Mouse (Mus musculus) adrenal gland, postnatal 4 days (tissue): ENCODE results near the gene Actc1. TPM values are rescaled to one million over a fixed set of nuclear protein-coding genes. Genes with fewer than 3 reads are reported as not detected.
A peak's percentile ranks its signal among the peaks of the same experiment; 100 is the strongest.

Experiments
- DNase-seq, 2 experiments: peaks; one replicate each; pipeline ENCODE4 v3.0.0; 2021 to 2022; ENCODE audit warnings: low spot score in 2 of 2, mixed read lengths in 2 of 2
- long read RNA-seq, 2 experiments: library from polyadenylated mRNA; stranded (forward); transcript quantifications; one replicate each; pipeline ENCODE4 v2.0.0; 2021
- total RNA-seq, 2 experiments: library from RNA; stranded (reverse); gene quantifications; 2 replicates each; pipeline ENCODE4 v1.2.3; 2021

The Actc1 gene
- 10 to 100 TPM in 1 of 2 experiments, 1 to 10 TPM in 1; 7.6 to 23.1 TPM for total RNA-seq
- long read RNA-seq, experiment 1, transcript Actc1-201 (7 exons, 1,473 nt): major isoform, 5 of 9 reads
- long read RNA-seq, experiment 1, partial matches to known transcripts: 4 of 9 reads
- long read RNA-seq, experiment 1, other reads (novel, unspliced or antisense): 0 of 9 reads
- long read RNA-seq, experiment 2, partial matches to known transcripts: 0 of 2 reads
- long read RNA-seq, experiment 2, other reads (novel, unspliced or antisense): 0 of 2 reads

GRCm38 (mm10) chr2:114052696-114053598, at the start of gene Actc1:
TSS of gene Actc1 (minus strand) at chr2:114053548.
- no peak for DNase-seq

DNA sequence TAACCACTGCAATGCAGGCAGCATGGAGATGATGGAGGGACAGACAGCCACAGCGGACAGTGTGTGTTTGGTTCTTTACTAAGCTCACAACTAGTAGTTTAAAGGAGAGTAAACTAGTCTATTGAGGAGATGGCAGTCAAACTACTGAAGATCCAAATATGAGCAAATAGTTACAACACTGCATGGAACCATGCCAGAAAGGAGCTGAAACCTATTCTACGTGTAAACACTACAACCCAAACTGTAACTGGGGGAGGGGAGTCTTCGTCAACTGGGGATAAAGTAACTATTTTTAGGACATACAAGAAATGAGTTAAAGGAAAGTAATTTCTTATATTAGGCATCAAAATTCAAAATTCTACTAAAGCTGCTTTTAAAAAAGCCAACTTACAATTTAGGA, 49.1 kb upstream of the Actc1 start:
- DNase-seq: no peak

DNA sequence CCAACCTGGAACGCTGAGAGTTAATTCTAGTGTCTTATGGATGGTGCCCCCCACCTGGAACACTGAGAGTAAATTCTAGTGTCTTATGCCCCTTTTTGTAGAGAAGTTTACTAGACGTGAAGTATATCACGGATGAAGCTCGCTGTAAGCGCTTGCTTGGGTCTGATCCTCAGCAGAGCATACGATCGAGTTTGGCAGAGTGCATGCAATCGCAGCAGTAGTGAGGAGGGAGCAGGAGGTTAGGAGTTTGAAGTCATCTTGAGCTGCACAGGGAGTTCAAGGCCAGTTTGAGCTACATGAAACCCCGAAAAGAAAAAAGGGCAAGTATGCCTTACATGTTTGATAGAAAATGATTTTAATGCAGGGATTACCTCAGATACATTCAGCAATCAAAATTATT, 47.5 kb upstream of the Actc1 start:
- DNase-seq: no peak

DNA sequence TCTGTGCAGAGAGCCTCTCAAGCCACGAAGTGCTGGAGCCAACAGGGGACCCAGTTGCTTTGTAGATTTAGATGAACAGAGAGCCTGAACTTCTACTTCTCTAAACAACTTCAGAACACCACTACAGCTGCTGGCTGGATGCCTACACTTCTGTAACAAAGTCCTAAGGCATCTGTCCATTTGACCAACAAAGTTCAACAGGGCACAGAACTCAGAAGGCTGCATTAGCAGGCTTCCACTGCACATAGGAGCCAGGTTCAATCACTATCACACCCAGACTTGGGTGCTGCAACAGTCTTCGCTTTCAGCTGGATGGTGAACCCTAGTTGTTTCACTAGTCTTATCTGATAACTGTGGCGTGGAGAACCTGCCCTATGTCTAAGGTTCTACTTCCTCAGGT, 46.5 kb upstream of the Actc1 start:
- no peak for DNase-seq

- DNase-seq: no peak
Measured at GRCm38 (mm10) chr2:114099109-114099508, 45.8 kb upstream of the Actc1 start.

DNA sequence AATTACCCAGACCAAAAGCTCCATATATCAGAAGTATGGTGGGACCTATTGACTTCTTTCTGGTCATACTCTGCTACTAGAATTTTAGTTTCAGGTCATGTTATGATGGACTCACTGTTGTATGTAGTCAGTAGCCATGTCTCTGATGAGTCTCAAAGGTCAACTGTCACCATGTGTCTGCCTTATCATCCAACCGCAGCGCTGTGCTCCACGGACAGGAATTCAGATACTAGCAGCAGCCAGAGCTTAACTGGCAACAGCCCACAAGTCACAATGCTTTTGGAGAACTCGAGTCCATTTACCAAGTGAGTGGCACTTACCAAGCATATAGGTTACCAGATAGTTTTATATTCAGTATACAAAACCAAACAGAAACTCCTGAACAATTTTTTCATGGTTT, 44.3 kb upstream of the Actc1 start:
- DNase-seq: no peak

- no peak for DNase-seq
Measured at GRCm38 (mm10) chr2:114096570-114096969, 43.2 kb upstream of the Actc1 start.

GRCm38 (mm10) chr2:114095348-114095747, 42.0 kb upstream of the Actc1 start:
- DNase-seq: no peak

DNA sequence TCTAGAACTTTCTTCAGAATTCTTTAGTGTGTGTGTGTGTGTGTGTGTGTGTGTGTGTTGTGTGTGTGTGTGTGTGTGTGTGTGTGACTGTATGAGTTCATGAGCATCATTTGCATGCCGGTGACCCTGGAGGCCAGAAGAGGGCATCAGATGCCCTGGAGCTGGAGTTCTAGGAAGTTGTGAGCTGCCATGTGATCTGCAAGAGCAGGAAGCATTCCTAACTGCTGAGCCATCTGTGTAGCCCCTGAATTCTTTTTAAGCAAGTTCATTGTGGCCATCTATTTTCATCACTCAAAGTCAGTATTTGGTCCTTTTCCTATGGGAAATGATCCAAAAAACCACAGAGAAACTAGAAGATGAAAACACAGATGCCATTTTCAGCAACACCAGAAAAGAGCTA, 41.3 kb upstream of the Actc1 start:
- no peak for DNase-seq

DNA sequence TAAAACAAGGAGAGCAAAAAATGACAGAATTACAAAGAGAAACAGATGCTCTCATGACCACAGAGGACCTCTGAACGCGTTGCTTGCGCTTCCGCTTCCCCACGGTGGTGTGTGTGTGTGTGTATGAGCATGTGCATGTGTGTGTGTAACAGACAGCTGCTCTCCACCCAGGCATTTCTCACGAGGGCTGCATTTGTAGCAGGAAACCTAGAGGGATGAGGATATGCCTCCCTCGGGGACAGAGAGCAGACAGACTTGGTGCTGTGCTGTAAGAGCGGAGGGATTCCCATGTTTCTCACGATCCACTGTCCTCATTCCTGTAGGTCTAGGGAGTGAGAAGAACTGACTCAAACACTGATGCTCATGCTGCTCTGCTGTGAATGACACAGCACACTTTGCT, 40.2 kb upstream of the Actc1 start:
- DNase-seq: no peak

GRCm38 (mm10) chr2:114089862-114090261, 36.5 kb upstream of the Actc1 start:
- DNase-seq: no peak

- DNase-seq: no peak
Measured at GRCm38 (mm10) chr2:114087271-114087670, 33.9 kb upstream of the Actc1 start.

DNA sequence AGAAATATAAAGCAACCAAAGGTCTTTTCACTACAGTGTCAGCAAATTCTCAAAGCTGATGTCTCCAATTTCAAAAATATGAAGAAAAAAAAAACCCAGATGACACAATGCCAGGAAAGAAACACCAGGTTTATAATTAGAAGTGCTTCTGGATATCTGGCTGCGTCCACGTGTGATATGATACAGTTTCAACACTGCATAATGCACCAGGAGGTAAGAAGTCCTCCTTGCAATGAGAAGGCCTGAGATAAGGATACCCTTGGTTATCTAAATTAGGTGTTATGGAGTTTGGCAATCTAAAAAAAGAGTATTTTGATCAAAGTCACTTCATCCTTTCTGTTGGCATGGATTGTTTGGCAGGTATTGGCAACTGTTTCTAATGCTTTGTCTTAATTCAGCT, 18.5 kb upstream of the Actc1 start:
- DNase-seq: no peak

GRCm38 (mm10) chr2:114066226-114066625, 12.9 kb upstream of the Actc1 start:
- no peak for DNase-seq

DNA sequence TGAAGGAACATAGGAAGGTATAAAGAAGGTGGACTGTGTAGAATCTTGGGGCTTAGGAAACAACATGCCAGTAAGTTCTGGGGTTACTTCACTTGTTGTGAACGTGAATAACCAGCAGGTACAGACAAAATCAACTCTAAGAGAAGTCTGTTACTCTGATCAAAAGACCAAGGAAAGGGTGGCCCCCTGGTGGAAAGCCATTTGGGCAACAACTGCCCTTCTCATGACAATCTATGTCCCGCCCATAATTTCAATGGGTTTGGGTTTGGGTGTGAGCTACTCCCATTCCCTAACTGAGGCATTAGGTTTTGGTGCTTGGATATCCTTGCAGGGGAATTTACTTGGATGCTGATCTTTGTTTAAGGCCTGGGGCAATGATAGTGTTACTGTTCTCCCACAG, 10.7 kb upstream of the Actc1 start:
- DNase-seq: no peak

- no peak for DNase-seq
Measured at GRCm38 (mm10) chr2:114060071-114060591, 6.8 kb upstream of the Actc1 start.

- no peak for DNase-seq
Measured at GRCm38 (mm10) chr2:114059608-114060007, 6.3 kb upstream of the Actc1 start.

DNA sequence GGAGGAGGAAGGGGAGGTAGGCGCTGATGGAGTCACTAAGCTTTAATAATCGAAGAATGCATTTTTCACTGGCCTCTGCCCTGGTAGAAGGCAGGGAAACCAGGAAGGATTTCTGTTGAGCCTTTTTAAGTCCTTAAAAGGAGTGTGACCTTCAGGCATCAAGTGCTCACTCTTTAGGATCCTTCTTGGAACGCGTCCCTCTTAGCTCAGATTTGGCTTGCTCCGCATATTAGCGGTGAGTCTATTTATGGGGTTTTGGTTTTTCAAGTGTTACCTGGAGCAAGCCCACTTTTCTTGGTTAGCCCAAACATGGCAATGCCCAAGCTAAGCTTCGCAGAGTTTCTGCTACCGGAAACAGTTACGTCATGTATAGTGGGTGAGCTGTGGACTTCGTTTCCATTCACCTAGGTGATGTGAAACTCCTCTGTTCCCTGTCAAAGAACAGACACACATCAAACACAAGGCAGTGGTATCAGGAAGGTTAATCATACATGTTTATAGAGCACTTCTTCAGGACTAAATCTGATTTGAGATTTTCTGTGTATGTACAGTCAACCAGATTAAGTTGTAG, 5.0 kb upstream of the Actc1 start:
- DNase-seq: no peak

DNA sequence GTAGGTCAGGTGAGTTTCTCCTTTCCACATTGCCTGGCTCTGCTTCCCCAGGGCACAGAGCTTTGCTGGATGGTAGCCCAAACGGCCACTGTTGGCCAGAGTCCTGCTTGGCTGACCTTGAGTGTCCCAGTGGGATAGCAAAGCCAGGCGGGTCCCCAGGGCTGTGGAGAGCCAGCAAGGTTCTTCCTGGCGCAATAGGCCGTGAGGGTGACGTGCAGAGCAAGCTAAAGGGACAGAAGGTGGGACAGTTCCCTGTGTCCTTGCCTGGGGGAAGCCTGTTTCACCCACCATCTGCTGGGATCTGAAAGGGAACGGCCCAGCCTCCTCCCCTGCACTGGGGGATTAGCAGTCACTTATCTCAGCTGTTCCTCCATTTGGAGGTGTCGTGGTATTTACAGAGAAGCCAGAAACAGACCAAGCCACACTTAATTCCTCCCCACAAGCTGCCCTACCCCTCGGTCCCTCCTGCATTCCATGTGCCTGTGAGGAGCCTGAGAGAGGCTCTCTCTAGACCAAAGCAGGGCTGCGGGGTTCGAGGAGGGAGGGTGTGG, 4.0 kb upstream of the Actc1 start:
- peak; percentile 5 to 30 for DNase-seq

GRCm38 (mm10) chr2:114054129-114054528, 781 bp upstream of the Actc1 start:
- no peak for DNase-seq

DNA sequence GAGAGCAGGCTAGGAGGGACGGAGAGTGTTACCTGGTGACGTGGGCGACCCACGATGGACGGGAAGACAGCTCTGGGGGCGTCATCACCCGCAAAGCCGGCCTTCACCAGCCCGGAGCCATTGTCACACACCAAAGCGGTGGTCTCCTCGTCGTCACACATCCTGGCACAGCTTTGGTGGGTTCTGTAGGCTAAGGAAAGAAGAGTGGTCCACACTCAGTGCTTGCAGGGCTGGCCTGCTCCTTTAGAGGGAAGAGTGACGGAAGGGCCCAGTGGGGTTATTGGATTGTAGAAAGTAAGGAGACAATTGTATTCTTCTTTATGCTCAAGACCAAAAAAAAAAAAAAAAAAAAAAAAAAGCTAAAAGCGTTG, 1.5 kb downstream of the Actc1 start:
- DNase-seq: no peak
